Mouse (Mus musculus): ENCODE data around the gene Elmo2.

GRCm38 (mm10) chr2:165259859-165260258 lies 66.4 kb downstream of the Elmo2 start:
- TF ChIP-seq GATA1 (IDR thresholded peaks at IDR 0.05; ENCODE audit: borderline replicate concordance, low read length) (no peak), FLI1 (IDR thresholded peaks at IDR 0.05; ENCODE audit: low read length) (no peak)
